Mouse (Mus musculus) liver, adult 2 months (tissue): Measurements from ENCODE around the gene Rprml. TPM values are rescaled to one million over a fixed set of nuclear protein-coding genes. Genes with fewer than 3 reads are reported as not detected.

ENCODE experiments used
- DNase-seq: peaks from one replicate; pipeline ENCODE4 v3.0.0-alpha.2; 2011; ENCODE audit warnings: low read depth, low spot score; ENCODE audit errors: extremely low read depth
- H3K27ac ChIP-seq: fragments of 200-500 bp; replicated peaks from 2 replicates; pipeline ENCODE4 v1.5.1; 2012; ENCODE audit warnings: low read depth, mild to moderate bottlenecking, control low read depth, inconsistent platforms, low read length; ENCODE audit not compliant: insufficient read depth
- H3K27me3 ChIP-seq: fragments of 200-500 bp; 2 replicates; pipeline ENCODE4 v1.6.1; 2012; ENCODE audit warnings: mild to moderate bottlenecking, moderate library complexity, low read length, inconsistent platforms; ENCODE audit not compliant: control insufficient read depth, insufficient read depth
- H3K36me3 ChIP-seq: fragments of 200-500 bp; 2 replicates; pipeline ENCODE4 v1.6.1; 2012; ENCODE audit warnings: low read length, inconsistent platforms; ENCODE audit not compliant: control insufficient read depth, insufficient read depth
- H3K4me1 ChIP-seq: fragments of 200-500 bp; 2 replicates; pipeline ENCODE4 v1.6.1; 2011; ENCODE audit warnings: low read length; ENCODE audit not compliant: control insufficient read depth, insufficient read depth
- H3K4me3 ChIP-seq: fragments of 200-500 bp; 2 replicates; pipeline ENCODE4 v1.5.1; 2011; ENCODE audit warnings: low read depth, mild to moderate bottlenecking, control low read depth, low read length, moderate library complexity; ENCODE audit not compliant: insufficient read depth
- H3K79me2 ChIP-seq: fragments of 200-500 bp; 2 replicates; pipeline ENCODE4 v1.6.1; 2012; ENCODE audit warnings: inconsistent platforms, mild to moderate bottlenecking, low read length, moderate library complexity; ENCODE audit not compliant: control insufficient read depth, insufficient read depth
- H3K9ac ChIP-seq: fragments of 200-500 bp; 2 replicates; pipeline ENCODE4 v1.6.1; 2012; ENCODE audit warnings: low read depth, mild to moderate bottlenecking, control low read depth, inconsistent platforms, low read length
- CTCF ChIP-seq: fragments of 200-500 bp; IDR thresholded peaks from 2 replicates; pipeline ENCODE4 v1.5.1; 2011; ENCODE audit warnings: low read depth, low read length, control low read depth
- POLR2A ChIP-seq: fragments of 200-500 bp; IDR thresholded peaks from 2 replicates; pipeline ENCODE4 v1.6.1; 2011; ENCODE audit warnings: low read length, control low read depth; ENCODE audit not compliant: insufficient read depth; ENCODE audit errors: extremely low read depth
- WGBS: fragments of 180-500 bp; shearing (Covaris S2); methylation state at CpG from one replicate; pipeline ENCODE4 v1.1.7; 2018; 5-methylcytosine and 5-hydroxymethylcytosine counted together
- polyA plus RNA-seq: library from polyadenylated mRNA; depleted of rRNA; stranded (reverse); fragments of >200 nt; gene quantifications from 2 replicates; pipeline ENCODE4 v1.2.3, GENCODE M21; 2012
- total RNA-seq: library from RNA; depleted of rRNA; stranded (reverse); fragments of >200 nt; gene quantifications from 2 replicates; pipeline ENCODE4 v1.2.3, GENCODE M21; 2014

Gene Rprml
- total and polyA plus RNA-seq, 2 experiments = not detected

DNA sequence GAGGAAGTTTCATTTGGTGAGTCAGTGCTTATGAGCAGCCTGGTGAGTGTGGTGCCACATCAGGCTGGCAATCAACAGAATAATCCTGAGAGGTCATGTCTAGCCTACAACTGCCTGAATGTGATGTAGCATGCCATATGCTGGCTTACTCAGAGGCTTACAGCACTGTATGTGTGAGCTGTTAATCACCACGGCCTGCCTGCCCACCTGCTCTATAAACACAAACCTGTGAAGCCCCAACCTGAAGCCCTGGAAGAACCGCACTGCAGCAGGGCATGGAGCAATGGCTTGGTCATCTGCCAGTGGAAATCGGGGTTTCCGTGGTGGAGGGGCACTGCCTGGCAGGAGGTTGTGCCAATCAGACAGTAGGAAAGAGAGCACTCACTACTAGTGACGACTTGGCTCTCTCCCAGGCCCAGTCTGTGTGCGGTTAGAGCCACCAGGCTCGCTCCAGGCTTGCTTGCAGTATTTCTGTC is 35.9 kb downstream of the Rprml start:
- H3K79me2 ChIP-seq = no peaks in the 10 kb centered on the region
- H3K4me1 ChIP-seq = peaks cover 7% of the 10 kb centered on the region
- 57% methylated on average over 7 of the region's 7 CpGs for WGBS
- no peak overlapping the region for H3K9ac ChIP-seq
- H3K4me3 ChIP-seq = no peak overlapping the region
- TF ChIP-seq POLR2A = no peak
- TF ChIP-seq CTCF = no peak
- H3K36me3 ChIP-seq = peaks cover 70% of the 10 kb centered on the region
- no peaks in the 10 kb centered on the region for H3K27me3 ChIP-seq
- no peak for DNase-seq
- H3K27ac ChIP-seq = no peak overlapping the region

DNA sequence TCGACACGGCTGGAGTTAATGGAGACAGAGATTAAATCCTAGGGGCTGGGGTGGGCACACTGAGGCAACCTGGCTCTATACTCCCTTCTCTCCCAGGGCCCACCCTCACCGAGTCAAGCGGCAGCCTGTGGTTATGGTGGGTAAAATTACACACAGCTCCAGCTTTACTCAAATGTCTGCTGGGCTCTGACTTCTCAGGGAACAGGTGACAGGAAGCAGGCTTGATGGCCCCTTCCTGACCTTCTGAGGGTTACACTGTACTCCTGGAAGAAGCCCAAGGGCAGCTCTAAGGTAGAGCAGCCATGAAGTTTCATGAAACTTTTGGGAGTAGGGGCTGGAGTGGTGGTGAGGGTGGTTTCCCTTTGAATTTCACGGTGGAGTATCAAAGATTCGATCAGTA is 37.3 kb downstream of the Rprml start:
- 84% methylated on average over 6 of the region's 6 CpGs for WGBS
- DNase-seq = no peak
- Histone ChIP-seq H3K27me3 (no peaks in the 10 kb centered on the region), H3K4me3 (no peak overlapping the region), H3K4me1 (peaks cover 13% of the 10 kb centered on the region), H3K79me2 (peaks cover 6% of the 10 kb centered on the region; the same call in 1 of the 2 replicates), H3K36me3 (peaks cover 63% of the 10 kb centered on the region), H3K9ac (no peak overlapping the region), H3K27ac (no peak overlapping the region)
- TF ChIP-seq CTCF (no peak), POLR2A (no peak)

- peaks cover 48% of the 10 kb centered on the region for H3K36me3 ChIP-seq
- no peaks in the 10 kb centered on the region for H3K27me3 ChIP-seq
- H3K9ac ChIP-seq = no peak overlapping the region
- H3K27ac ChIP-seq = peak overlapping the region; percentile 67
- no peak for TF ChIP-seq POLR2A
- no peak for TF ChIP-seq CTCF
- WGBS = 61% methylated on average over 6 of the region's 6 CpGs
- H3K4me1 ChIP-seq = peaks cover 15% of the 10 kb centered on the region
- no peak for DNase-seq
- peaks cover 8% of the 10 kb centered on the region; the same call in 1 of the 2 replicates for H3K79me2 ChIP-seq
- no peak overlapping the region for H3K4me3 ChIP-seq
Measured at GRCm38 (mm10) chr11:103688271-103688979, 39.1 kb downstream of the Rprml start.

GRCm38 (mm10) chr11:103688980-103689378 is 39.6 kb downstream of the Rprml start:
- Histone ChIP-seq H3K27me3 (no peaks in the 10 kb centered on the region), H3K4me1 (peaks cover 15% of the 10 kb centered on the region), H3K4me3 (no peak overlapping the region), H3K36me3 (peaks cover 44% of the 10 kb centered on the region), H3K9ac (no peak overlapping the region), H3K79me2 (peaks cover 8% of the 10 kb centered on the region; the same call in 1 of the 2 replicates), H3K27ac (peak overlapping the region; percentile 67)
- WGBS = 64% methylated on average over 3 of the region's 3 CpGs
- DNase-seq = no peak
- TF ChIP-seq CTCF = no peak
- no peak for TF ChIP-seq POLR2A

GRCm38 (mm10) chr11:103691036-103691435 is 41.7 kb downstream of the Rprml start:
- Histone ChIP-seq H3K79me2 (peaks cover 21% of the 10 kb centered on the region; the same call in 1 of the 2 replicates), H3K4me1 (peaks cover 20% of the 10 kb centered on the region), H3K27me3 (no peaks in the 10 kb centered on the region), H3K36me3 (peaks cover 28% of the 10 kb centered on the region), H3K9ac (no peak overlapping the region), H3K4me3 (no peak overlapping the region), H3K27ac (peak overlapping the region; percentile 34)
- no peak for TF ChIP-seq CTCF
- no peak for TF ChIP-seq POLR2A
- WGBS = 86% methylated on average over 1 of the region's 1 CpGs
- no peak for DNase-seq

- H3K36me3 ChIP-seq = peaks cover 14% of the 10 kb centered on the region
- WGBS = 27% methylated on average over 1 of the region's 1 CpGs
- peaks cover 20% of the 10 kb centered on the region for H3K4me1 ChIP-seq
- H3K79me2 ChIP-seq = peaks cover 21% of the 10 kb centered on the region; the same call in 1 of the 2 replicates
- H3K4me3 ChIP-seq = no peak overlapping the region
- DNase-seq = no peak
- TF ChIP-seq POLR2A (no peak), CTCF (no peak)
- no peak overlapping the region for H3K9ac ChIP-seq
- no peak overlapping the region for H3K27ac ChIP-seq
- H3K27me3 ChIP-seq = no peaks in the 10 kb centered on the region
Measured at GRCm38 (mm10) chr11:103693241-103693640, 43.9 kb downstream of the Rprml start.
